Mouse (Mus musculus): Measurements from ENCODE around the gene Krtap2-4.

- TF ChIP-seq CTCF (IDR thresholded peaks at IDR 0.05; ENCODE audit: extremely low read depth, insufficient read length, insufficient replicate concordance, low read depth, low read length) (no peak), POLR2A (IDR thresholded peaks at IDR 0.05; ENCODE audit: low read depth, low read length) (no peak)
Measured at GRCm38 (mm10) chr11:99628138-99628537, 13.5 kb upstream of the Krtap2-4 start, which contains the start of gene Krtap4-1.
